Mouse (Mus musculus) liver, embryonic 14.5 days (tissue): Measurements from ENCODE around the gene Tnfrsf1b.

Experiments used
- CTCF ChIP-seq: IDR thresholded peaks from 2 replicates; pipeline ENCODE4 v1.5.1; 2016; ENCODE audit warnings: antibody characterized with exemption, low read depth, control low read depth
- EP300 ChIP-seq: IDR thresholded peaks from 2 replicates; pipeline ENCODE4 v1.6.1; 2016; ENCODE audit warnings: antibody characterized with exemption, low read depth

- TF ChIP-seq CTCF (no peak), EP300 (no peak)
These were observed 26.7 kb downstream of the Tnfrsf1b start for GRCm38 (mm10) chr4:145220001-145220400.
